Mouse (Mus musculus): Measurements from ENCODE around the gene Pappa.

The Pappa gene

DNA sequence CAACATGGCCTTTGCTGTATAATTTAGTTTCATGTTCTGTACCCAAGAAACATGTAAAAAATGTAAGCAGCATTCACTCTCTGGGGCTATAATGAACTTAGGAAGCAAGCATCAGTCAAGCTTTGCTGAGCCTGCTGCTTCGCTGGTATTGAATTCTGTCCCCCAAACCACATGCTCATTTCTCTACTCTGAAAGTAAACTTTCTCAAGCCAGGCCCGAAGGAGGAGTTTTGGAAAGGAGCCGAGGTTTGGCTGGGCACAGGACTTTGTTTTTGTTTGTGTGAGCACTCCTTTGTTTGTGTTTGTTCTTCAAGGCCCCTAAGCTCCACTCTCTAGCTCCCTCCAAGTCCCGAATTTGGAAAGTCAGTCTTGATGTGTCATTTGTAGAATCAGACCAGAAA lies 148.3 kb downstream of the Pappa start:
- DNase-seq (ENCODE audit: low spot score): no peak

DNA sequence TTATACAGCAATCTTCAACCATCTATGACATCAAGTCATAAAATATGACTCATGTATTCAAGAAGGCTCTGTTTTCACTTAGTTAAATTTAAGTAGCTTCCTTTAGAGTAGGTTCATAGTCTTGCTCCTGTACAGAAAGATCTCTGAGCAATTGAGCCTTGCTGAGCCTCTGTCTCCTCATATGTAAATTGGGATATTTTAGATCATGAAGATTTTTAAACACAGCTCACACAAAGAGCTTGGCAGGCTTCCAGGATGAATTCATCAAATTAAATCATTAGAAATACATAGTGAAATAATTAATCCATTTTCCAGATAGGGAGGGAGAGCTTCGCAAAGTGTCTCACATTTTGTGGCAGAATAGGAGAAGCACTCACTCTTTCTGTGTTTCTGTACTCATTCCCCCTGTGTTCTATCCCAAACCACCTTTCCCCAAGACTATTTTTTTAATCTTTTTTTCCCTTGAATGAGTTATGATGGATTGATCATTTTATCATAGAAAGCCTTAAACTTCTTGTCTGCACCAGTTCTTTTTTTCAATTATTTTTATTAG lies 149.4 kb downstream of the Pappa start:
- DNase-seq (ENCODE audit: low spot score): no peak

- DNase-seq (ENCODE audit: low spot score): peak; percentile 82
Measured at GRCm38 (mm10) chr4:65278451-65279271, 154.7 kb downstream of the Pappa start.

DNA sequence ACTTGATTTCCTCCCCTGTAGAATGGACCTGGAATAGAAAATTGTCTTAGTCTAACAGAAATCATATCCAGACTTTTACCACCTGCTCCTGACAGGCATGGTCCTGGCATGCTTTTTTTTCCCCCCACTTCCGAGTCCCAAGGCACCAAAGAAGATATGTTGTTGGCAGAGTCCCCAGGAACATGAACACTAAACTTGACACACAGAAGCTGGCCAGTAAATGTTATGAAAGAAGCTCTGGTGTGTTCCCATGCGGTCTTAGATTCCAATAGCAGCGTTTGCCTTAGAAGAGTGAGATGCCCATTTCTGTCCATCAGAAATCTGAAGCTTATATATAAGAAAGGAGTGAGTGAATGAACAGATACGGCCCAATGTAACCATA lies 155.3 kb downstream of the Pappa start:
- DNase-seq (ENCODE audit: low spot score): no peak

DNA sequence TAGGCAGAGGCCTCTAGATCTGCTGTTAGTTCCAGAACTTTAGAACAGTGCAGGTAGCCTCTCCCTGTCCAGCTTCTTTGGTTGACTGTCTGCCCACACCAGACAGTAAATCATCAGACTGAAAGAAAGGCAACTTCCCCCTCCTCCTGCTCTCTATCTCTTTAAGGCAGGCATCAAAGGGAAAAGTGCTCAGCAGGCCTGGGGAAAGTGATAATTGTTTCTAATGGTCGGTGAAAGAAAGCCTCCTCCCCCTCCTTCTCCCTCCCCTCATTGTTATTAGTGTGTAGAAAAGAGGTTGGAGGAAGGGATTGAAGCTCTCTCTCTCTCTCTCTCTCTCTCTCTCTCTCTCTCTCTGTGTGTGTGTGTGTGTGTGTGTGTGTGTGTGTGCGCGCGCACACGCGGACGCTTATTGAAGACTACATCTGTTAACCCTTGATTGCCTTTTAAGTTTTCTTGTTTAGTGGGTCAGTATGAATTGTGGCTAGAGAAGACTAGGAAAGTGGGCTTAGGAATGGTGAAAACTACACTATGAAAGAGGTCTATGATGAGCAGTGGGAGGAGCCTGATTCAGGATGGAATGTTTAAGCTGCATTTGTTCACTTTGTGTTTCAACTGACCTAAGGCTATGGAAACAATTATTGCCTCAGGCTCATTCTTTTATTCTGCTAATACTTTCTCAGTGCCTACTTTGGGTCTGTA lies 156.2 kb downstream of the Pappa start:
- DNase-seq (ENCODE audit: low spot score): peak; percentile 76

DNA sequence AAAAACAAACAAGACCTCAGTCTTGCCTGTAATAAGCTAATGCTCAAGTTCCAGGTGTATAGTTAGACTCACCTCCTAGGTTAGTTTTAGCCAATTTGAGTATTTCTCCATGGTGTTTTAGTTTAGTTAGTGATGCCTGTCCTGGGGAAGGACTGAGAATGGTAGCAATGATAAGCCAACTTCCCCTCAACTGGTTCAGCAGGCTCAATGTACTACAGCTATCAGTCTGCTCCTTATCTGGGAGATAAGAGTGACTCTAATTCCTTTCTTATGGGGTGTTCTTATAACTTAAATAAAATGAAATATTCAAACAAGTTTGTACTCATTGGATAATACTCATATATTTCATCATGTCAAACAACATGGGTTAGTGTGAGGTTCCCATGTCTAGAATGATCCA lies 156.9 kb downstream of the Pappa start:
- no peak for DNase-seq (ENCODE audit: low spot score)

GRCm38 (mm10) chr4:65283611-65284010 lies 159.6 kb downstream of the Pappa start:
- no peak for DNase-seq (ENCODE audit: low spot score)

DNA sequence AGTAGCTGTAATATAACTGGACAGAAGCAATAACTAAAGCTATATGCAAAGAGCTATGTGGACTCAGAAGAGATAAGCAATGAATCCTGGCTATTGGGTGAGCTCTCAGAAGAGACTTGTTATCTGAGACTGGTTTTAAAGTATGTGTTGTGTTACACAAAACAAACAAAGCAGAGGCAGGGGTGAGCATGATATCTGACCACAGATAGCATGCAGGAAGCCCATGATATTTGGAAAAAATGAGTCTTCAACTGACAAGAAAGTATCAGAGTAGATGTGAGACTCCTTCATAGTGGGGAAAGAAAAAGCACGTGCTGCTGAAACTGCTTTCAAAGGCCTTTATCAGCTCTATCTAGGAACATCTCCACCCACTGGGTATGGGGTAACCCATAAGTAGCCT lies 161.2 kb downstream of the Pappa start:
- no peak for DNase-seq (ENCODE audit: low spot score)

DNA sequence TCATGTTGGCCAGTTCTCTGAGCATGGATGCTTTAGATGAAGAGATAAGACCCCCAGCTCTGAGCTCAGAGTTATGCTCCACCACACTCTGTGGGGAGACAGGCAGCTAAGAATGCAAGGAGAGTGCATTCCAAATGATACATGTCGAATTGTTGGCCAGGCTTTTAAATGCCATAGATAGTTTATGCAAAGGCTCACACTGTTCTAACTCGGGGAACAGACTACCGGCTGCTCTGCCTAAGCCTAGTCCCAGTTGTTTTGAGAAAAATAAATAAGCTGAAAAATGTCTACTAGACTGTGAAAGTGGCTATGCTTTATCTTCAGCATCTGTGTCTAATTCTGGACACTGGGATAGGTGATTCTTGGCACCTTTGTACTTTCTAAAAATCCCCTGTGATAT lies 165.3 kb downstream of the Pappa start:
- no peak for DNase-seq (ENCODE audit: low spot score)

GRCm38 (mm10) chr4:65295741-65296140 lies 171.8 kb downstream of the Pappa start:
- DNase-seq (ENCODE audit: low spot score): no peak

DNA sequence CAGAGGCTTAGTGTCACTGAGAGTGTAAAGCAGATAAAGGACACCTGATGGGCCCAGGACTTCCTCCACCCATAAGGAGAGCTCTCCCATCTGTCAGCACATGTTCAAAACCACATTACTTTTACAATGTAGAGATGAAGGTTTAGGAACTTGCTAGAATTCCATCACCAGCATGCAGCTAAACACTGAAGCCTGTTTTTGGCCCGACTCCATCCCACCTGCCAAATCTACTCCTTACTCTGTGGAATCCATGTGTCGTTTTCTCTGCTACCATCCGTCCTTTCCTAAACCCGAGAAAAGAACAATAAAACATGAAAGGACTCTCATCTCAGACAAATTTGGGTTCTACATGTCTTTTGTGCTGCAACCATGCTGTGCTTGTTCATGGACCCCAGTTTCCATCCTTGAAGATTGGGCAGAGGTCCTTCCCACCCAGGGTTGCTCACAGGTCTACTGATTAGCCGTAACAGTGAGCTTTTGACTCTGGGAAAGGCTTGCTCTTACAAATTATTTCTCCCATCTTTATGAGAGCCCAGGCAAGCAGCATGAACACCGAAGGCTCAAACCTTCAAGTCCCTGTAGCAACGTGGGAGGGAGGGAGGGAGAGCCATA lies 172.5 kb downstream of the Pappa start:
- DNase-seq (ENCODE audit: low spot score): no peak

DNA sequence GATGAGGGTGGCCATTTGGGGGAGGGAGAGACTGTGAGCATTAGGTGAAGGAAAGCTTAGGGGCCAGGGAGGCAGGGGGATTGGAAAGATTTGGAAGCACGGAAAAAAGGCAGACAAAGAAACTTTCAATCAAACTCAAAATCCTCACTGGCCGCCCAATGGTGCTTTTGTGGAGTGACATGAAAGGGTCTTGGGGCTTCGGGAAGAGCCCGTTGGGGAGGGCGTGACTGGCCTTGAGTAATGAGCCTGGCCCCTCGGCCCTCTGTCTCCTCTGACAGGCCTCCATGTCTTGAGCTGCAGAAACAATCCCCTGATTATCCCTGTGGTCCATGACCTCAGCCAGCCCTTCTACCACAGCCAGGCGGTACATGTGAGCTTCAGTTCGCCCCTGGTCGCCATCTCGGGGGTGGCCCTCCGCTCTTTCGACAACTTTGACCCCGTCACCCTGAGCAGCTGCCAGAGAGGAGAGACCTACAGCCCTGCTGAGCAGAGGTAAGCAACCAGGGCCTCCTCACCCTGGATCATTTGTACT lies 173.1 kb downstream of the Pappa start:
- peak; percentile 91 for DNase-seq (ENCODE audit: low spot score)

- no peak for DNase-seq (ENCODE audit: low spot score)
Measured at GRCm38 (mm10) chr4:65298212-65299181, 174.5 kb downstream of the Pappa start.

DNA sequence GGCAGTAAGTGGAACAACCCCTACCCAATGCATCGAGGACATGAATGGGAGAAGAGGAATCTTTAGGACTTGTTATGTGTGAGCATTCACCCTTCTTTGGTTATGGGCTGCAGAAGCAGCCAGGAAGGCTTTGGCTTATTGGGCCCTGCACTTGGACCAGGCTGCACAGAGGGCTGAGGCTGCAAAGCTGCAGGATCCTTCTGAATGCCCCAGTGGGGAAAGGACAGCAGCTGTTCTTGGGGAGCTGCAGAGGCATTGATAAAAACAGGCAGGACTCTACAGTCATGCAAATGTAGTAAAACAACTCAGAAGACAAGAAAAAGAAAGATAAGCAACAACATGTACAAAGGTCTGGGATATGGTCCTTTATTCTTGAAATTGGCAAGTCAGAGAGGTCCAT lies 175.4 kb downstream of the Pappa start:
- DNase-seq (ENCODE audit: low spot score): no peak

DNA sequence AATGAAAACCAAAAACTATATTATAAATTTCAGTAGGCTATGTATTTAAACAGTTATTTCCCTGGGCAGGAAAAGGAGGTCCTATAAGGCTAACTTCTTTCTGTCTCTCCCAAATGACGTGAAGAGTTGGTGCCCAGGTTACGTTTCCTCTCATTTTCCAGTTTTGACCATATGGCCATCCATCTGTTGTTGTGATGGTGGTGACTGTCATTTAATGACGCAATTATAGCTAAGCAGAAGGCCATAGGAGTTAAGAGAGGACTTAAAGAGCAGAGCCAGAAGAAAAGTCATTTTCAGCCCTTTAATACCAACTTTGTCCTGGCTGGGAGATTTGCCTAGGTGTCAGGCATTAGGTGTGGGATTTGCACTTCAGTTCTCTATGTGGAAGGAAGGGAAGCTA lies 176.5 kb downstream of the Pappa start:
- DNase-seq (ENCODE audit: low spot score): no peak

DNA sequence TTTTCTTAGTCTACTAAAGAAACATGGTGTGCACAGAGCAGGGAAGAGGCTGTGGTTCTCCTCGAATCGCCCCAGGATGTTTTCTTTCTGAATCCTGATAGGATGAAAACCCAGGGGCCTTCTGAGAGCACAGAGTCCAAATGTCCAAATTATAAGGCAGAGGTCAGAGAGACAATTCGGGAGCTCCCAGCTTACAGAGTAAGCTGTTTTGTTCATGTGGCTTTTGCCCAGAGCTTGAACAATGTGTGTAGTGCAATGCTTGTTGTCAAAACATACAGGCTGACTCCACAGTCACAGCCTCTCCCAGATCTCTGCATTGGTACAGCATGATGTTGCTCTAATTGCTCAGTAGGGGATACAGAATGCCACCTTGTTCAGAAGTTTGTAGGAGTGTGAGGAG lies 178.7 kb downstream of the Pappa start:
- DNase-seq (ENCODE audit: low spot score): no peak

GRCm38 (mm10) chr4:65317877-65318525 lies 194.0 kb downstream of the Pappa start:
- DNase-seq (ENCODE audit: low spot score): no peak

DNA sequence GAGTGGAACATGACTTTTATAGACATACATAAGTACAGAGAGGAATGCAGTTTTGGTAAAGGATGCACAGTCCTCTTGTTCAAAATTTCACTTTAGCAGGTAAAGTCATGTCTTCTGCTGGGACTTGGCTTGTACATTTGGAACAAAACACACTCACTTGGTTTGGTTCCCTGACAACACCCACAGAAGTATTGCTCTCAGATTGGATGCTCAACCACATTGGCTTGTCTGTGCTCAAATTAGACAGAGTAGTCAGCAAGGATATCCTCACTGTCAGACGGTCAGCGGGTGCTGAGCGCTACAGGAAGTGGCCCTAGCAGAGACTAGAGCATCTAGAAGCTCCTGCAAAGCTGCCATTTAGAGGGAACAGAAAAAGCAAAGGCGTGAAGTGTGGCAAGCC lies 197.4 kb downstream of the Pappa start:
- no peak for DNase-seq (ENCODE audit: low spot score)

DNA sequence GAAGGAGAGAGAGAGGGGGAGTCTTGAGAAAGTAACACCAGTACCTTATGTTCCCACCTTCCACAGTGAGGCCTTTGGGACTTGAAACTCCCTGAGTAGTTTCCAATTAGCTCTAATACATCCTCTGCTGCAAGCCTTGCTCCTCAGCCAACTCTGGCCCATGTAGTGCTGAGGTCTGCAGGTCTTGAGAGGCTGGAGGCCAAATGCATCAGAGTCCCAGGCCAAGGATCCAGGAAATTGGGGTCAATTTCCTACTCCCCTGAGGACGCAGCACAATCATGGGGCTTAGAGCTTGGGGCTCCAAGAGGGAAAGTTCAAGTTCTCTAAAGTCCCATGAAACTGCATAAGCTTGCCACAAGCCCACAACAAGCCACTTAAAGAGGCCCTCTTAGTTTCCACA lies 198.0 kb downstream of the Pappa start:
- DNase-seq (ENCODE audit: low spot score): no peak

DNA sequence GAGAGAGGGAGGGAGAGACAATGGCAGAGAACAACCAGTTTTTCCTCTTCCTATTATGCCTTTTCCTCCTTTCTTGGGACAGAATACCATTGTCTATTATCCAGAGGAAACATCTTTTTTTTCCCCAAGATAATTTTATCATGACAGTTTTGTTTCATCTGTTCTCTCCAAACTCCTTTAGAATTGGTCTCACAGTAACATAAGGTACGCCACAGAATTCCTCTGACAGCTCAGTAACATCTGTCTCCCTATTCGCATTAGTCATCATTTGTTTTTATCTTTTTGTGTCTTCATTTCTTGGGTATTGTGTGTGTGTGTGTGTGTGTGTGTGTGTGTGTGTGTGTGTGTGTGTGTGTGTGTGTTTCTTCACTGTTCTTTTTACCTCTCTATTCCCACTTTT lies 201.8 kb downstream of the Pappa start:
- DNase-seq (ENCODE audit: low spot score): no peak
